Mouse (Mus musculus): ENCODE measurements around the gene Bmp7. TPM values are rescaled to one million over a fixed set of nuclear protein-coding genes. Genes with fewer than 3 reads are reported as not detected.

Bmp7 gene
- polyA plus RNA-seq, 1 experiment from 2014 or later: 31.4 TPM

GRCm38 (mm10) chr2:172854136-172854535 is 86.0 kb downstream of the Bmp7 start:
- Histone ChIP-seq H3K9me3 (peaks cover 3% of the 10 kb centered on the region; the same call in 1 of the 2 replicates), H3K36me3 (no peaks in the 10 kb centered on the region), H3K4me3 (replicated peaks) (no peak overlapping the region), H3K9ac (replicated peaks) (no peak overlapping the region), H3K27ac (no peak overlapping the region), H3K4me2 (no peak overlapping the region), H3K27me3 (peaks cover 4% of the 10 kb centered on the region; the same call in 1 of the 2 replicates), H3K4me1 (replicated peaks) (peaks cover 52% of the 10 kb centered on the region)
- 58% methylated on average over 2 of the region's 2 CpGs for WGBS
- ATAC-seq (ENCODE audit: insufficient number of reproducible peaks, insufficient read depth, low FRiP score, low TSS enrichment, low read depth): no peak

- Histone ChIP-seq H3K36me3 (no peaks in the 10 kb centered on the region), H3K4me2 (peak overlapping the region; percentile 23), H3K9ac (replicated peaks) (no peak overlapping the region), H3K9me3 (no peaks in the 10 kb centered on the region), H3K4me1 (replicated peaks) (peaks cover 64% of the 10 kb centered on the region), H3K4me3 (replicated peaks) (no peak overlapping the region), H3K27me3 (peaks cover 3% of the 10 kb centered on the region; the same call in 1 of the 2 replicates), H3K27ac (peak overlapping the region; percentile 79)
- WGBS: 25% methylated on average over 11 of the region's 11 CpGs
- ATAC-seq (ENCODE audit: insufficient number of reproducible peaks, insufficient read depth, low FRiP score, low TSS enrichment, low read depth): peak; percentile 46; the same call in 1 of the 2 replicates
Measured at GRCm38 (mm10) chr2:172851773-172852172, 88.3 kb downstream of the Bmp7 start.

GRCm38 (mm10) chr2:172848193-172848592 is 91.9 kb downstream of the Bmp7 start:
- H3K9me3 ChIP-seq: no peaks in the 10 kb centered on the region
- no peak for ATAC-seq (ENCODE audit: insufficient number of reproducible peaks, insufficient read depth, low FRiP score, low TSS enrichment, low read depth)
- no peak overlapping the region for H3K4me3 ChIP-seq (replicated peaks)
- no peak overlapping the region for H3K9ac ChIP-seq (replicated peaks)
- peaks cover 70% of the 10 kb centered on the region for H3K4me1 ChIP-seq (replicated peaks)
- peak overlapping the region; percentile 10; the same call in 1 of the 2 replicates for H3K4me2 ChIP-seq
- H3K36me3 ChIP-seq: no peaks in the 10 kb centered on the region
- 76% methylated on average over 6 of the region's 6 CpGs for WGBS
- H3K27me3 ChIP-seq: no peaks in the 10 kb centered on the region
- peak overlapping the region; percentile 60; the same call in 1 of the 2 replicates for H3K27ac ChIP-seq

- H3K27ac ChIP-seq: peak overlapping the region; percentile 89
- no peaks in the 10 kb centered on the region for H3K27me3 ChIP-seq
- no peaks in the 10 kb centered on the region for H3K9me3 ChIP-seq
- H3K9ac ChIP-seq (replicated peaks): no peak overlapping the region
- WGBS: 16% methylated on average over 4 of the region's 4 CpGs
- 0 out of 2 replicates have a peak overlapping the region, but pooled peaks have one; percentile 7 for H3K4me2 ChIP-seq
- no peak for ATAC-seq (ENCODE audit: insufficient number of reproducible peaks, insufficient read depth, low FRiP score, low TSS enrichment, low read depth)
- peaks cover 55% of the 10 kb centered on the region for H3K4me1 ChIP-seq (replicated peaks)
- no peaks in the 10 kb centered on the region for H3K36me3 ChIP-seq
- H3K4me3 ChIP-seq (replicated peaks): no peak overlapping the region
Measured at GRCm38 (mm10) chr2:172846311-172846575, 93.9 kb downstream of the Bmp7 start.

GRCm38 (mm10) chr2:172845536-172846310 is 94.4 kb downstream of the Bmp7 start:
- Histone ChIP-seq H3K9ac (replicated peaks) (no peak overlapping the region), H3K4me2 (0 out of 2 replicates have a peak overlapping the region, but pooled peaks have one; percentile 7), H3K9me3 (no peaks in the 10 kb centered on the region), H3K4me3 (replicated peaks) (no peak overlapping the region), H3K4me1 (replicated peaks) (peaks cover 53% of the 10 kb centered on the region), H3K36me3 (no peaks in the 10 kb centered on the region), H3K27me3 (no peaks in the 10 kb centered on the region), H3K27ac (peak overlapping the region; percentile 89)
- WGBS: 37% methylated on average over 31 of the region's 31 CpGs
- 0 out of 2 replicates have a peak, but pooled peaks have one; percentile 34 for ATAC-seq (ENCODE audit: insufficient number of reproducible peaks, insufficient read depth, low FRiP score, low TSS enrichment, low read depth)

GRCm38 (mm10) chr2:172843903-172844302 is 96.2 kb downstream of the Bmp7 start:
- Histone ChIP-seq H3K4me3 (replicated peaks) (no peak overlapping the region), H3K36me3 (no peaks in the 10 kb centered on the region), H3K9me3 (no peaks in the 10 kb centered on the region), H3K4me1 (replicated peaks) (peaks cover 52% of the 10 kb centered on the region), H3K9ac (replicated peaks) (no peak overlapping the region), H3K4me2 (no peak overlapping the region), H3K27ac (no peak overlapping the region), H3K27me3 (no peaks in the 10 kb centered on the region)
- ATAC-seq (ENCODE audit: insufficient number of reproducible peaks, insufficient read depth, low FRiP score, low TSS enrichment, low read depth): no peak
- WGBS: 82% methylated on average over 9 of the region's 9 CpGs

- Histone ChIP-seq H3K9ac (replicated peaks) (no peak overlapping the region), H3K36me3 (no peaks in the 10 kb centered on the region), H3K4me1 (replicated peaks) (peaks cover 57% of the 10 kb centered on the region), H3K9me3 (no peaks in the 10 kb centered on the region), H3K4me3 (replicated peaks) (no peak overlapping the region), H3K27me3 (no peaks in the 10 kb centered on the region), H3K4me2 (no peak overlapping the region), H3K27ac (no peak overlapping the region)
- no peak for ATAC-seq (ENCODE audit: insufficient number of reproducible peaks, insufficient read depth, low FRiP score, low TSS enrichment, low read depth)
- 61% methylated on average over 4 of the region's 4 CpGs for WGBS
Measured at GRCm38 (mm10) chr2:172842306-172842705, 97.8 kb downstream of the Bmp7 start.

GRCm38 (mm10) chr2:172840905-172841750 is 99.0 kb downstream of the Bmp7 start:
- Histone ChIP-seq H3K27ac (no peak overlapping the region), H3K9ac (replicated peaks) (no peak overlapping the region), H3K9me3 (no peaks in the 10 kb centered on the region), H3K4me2 (no peak overlapping the region), H3K4me1 (replicated peaks) (peaks cover 47% of the 10 kb centered on the region), H3K36me3 (no peaks in the 10 kb centered on the region), H3K4me3 (replicated peaks) (no peak overlapping the region), H3K27me3 (no peaks in the 10 kb centered on the region)
- no peak for ATAC-seq (ENCODE audit: insufficient number of reproducible peaks, insufficient read depth, low FRiP score, low TSS enrichment, low read depth)
- 56% methylated on average over 11 of the region's 11 CpGs for WGBS

- no peak for ATAC-seq (ENCODE audit: insufficient number of reproducible peaks, insufficient read depth, low FRiP score, low TSS enrichment, low read depth)
- Histone ChIP-seq H3K27ac (peak overlapping the region; percentile 57), H3K36me3 (no peaks in the 10 kb centered on the region), H3K4me1 (replicated peaks) (peaks cover 31% of the 10 kb centered on the region), H3K9ac (replicated peaks) (0 out of 2 replicates have a peak overlapping the region, but pooled peaks have one; percentile 12), H3K9me3 (no peaks in the 10 kb centered on the region), H3K27me3 (no peaks in the 10 kb centered on the region), H3K4me2 (no peak overlapping the region), H3K4me3 (replicated peaks) (no peak overlapping the region)
- WGBS: 26% methylated on average over 10 of the region's 10 CpGs
Measured at GRCm38 (mm10) chr2:172839317-172839980, 100.7 kb downstream of the Bmp7 start.

GRCm38 (mm10) chr2:172836516-172836915 is 103.6 kb downstream of the Bmp7 start:
- H3K4me1 ChIP-seq (replicated peaks): peaks cover 54% of the 10 kb centered on the region
- 86% methylated on average over 6 of the region's 6 CpGs for WGBS
- H3K27me3 ChIP-seq: no peaks in the 10 kb centered on the region
- H3K4me2 ChIP-seq: no peak overlapping the region
- H3K27ac ChIP-seq: no peak overlapping the region
- no peak overlapping the region for H3K4me3 ChIP-seq (replicated peaks)
- no peak for ATAC-seq (ENCODE audit: insufficient number of reproducible peaks, insufficient read depth, low FRiP score, low TSS enrichment, low read depth)
- no peaks in the 10 kb centered on the region for H3K36me3 ChIP-seq
- no peak overlapping the region for H3K9ac ChIP-seq (replicated peaks)
- no peaks in the 10 kb centered on the region for H3K9me3 ChIP-seq

- Histone ChIP-seq H3K27me3 (0 out of 2 replicates have a peak, but pooled peaks cover 3% of the 10 kb centered on the region), H3K9ac (replicated peaks) (no peak overlapping the region), H3K9me3 (no peaks in the 10 kb centered on the region), H3K4me1 (replicated peaks) (peaks cover 41% of the 10 kb centered on the region), H3K4me2 (no peak overlapping the region), H3K27ac (peak overlapping the region; percentile 53), H3K36me3 (no peaks in the 10 kb centered on the region), H3K4me3 (replicated peaks) (no peak overlapping the region)
- ATAC-seq (ENCODE audit: insufficient number of reproducible peaks, insufficient read depth, low FRiP score, low TSS enrichment, low read depth): no peak
- 24% methylated on average over 2 of the region's 2 CpGs for WGBS
Measured at GRCm38 (mm10) chr2:172833196-172833595, 106.9 kb downstream of the Bmp7 start.

Data from limb, embryonic 12.5 days (tissue).